Mouse (Mus musculus): ENCODE data around the gene Hyal3. TPM values are rescaled to one million over a fixed set of nuclear protein-coding genes. Genes with fewer than 3 reads are reported as not detected.
A peak's percentile ranks its signal among the peaks of the same experiment; 100 is the strongest.

Hyal3 gene
- total and polyA plus RNA-seq, 2 experiments = 0.18 to 0.54 TPM

DNA sequence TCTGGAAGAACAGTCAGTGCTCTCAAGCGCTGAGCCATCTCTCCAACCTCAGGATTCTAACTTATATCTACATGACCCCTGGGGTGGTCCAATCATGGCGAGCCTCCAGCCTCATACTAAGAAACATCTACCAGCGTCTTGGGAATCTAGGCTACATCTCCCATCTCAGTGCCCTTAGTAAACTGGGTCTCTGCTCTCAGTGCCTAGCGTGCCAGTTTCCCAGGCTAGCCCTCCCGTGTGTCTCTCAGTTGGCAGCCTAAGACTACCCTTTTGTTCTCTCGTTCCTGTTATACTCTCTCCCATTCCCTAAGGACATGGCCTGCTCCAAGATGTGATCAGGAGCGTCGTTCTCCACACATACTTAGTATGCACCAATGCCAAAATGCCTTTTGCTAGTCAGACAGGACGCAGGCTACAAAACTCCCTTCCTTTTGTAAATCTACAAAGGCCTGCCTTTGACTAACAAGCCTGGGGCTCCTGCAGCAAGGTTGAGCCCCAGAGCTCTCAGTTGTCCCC is 50.8 kb downstream of the Hyal3 start:
- no peak overlapping the region for H3K4me3 ChIP-seq (ENCODE audit: insufficient read depth, low read depth, low read length)
- H3K36me3 ChIP-seq (ENCODE audit: control insufficient read depth, insufficient read depth, low read length) = no peaks in the 10 kb centered on the region

DNA sequence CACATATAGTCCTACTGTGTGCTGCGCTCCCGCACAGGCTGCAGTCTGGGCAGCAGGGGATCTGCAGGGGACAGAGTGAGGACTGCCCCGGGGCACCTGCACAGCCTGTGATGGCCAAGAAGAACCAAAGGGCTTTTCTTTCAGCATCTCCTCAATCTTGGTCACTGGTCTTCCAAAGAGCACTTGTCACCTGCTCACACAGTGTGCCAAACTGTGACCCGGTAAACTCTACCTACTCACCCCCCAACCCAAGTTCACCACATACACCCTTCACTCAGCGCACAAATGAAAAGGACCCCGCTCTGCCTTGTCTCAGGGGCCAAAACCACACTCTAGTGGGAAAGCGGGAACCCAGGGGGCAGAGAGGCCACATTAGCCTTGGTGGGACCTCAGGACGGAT is 51.2 kb downstream of the Hyal3 start:
- TF ChIP-seq CTCF (IDR thresholded peaks at IDR 0.05; ENCODE audit: low read depth, low read length) (no peak), POLR2A (IDR thresholded peaks at IDR 0.05; ENCODE audit: extremely low read depth, insufficient read depth, low read length) (no peak)
- 86% methylated on average over 8 of the region's 8 CpGs for WGBS
- H3K27ac ChIP-seq (replicated peaks; ENCODE audit: insufficient read depth, low read depth, low read length) = no peak overlapping the region
- H3K4me3 ChIP-seq (ENCODE audit: insufficient read depth, low read depth, low read length) = no peak overlapping the region
- 0 out of 2 replicates have a peak overlapping the region, but pooled peaks have one; percentile 10 for H3K9ac ChIP-seq (ENCODE audit: low read depth, low read length)
- no peaks in the 10 kb centered on the region for H3K27me3 ChIP-seq (ENCODE audit: control insufficient read depth, insufficient read depth, low read length)
- DNase-seq (ENCODE audit: extremely low read depth, low read depth, low spot score) = no peak
- H3K4me1 ChIP-seq (ENCODE audit: control insufficient read depth, insufficient read depth, low read length) = peaks cover 16% of the 10 kb centered on the region; the same call in 1 of the 2 replicates
- H3K79me2 ChIP-seq (ENCODE audit: control insufficient read depth, insufficient read depth, low read length) = peaks cover 57% of the 10 kb centered on the region
- no peaks in the 10 kb centered on the region for H3K36me3 ChIP-seq (ENCODE audit: control insufficient read depth, insufficient read depth, low read length)

More for the DNA sequence above, 50.8 kb downstream of the Hyal3 start:
- no peak for DNase-seq (ENCODE audit: extremely low read depth, low read depth, low spot score)
- Histone ChIP-seq H3K79me2 (ENCODE audit: control insufficient read depth, insufficient read depth, low read length) (peaks cover 62% of the 10 kb centered on the region), H3K27ac (replicated peaks; ENCODE audit: insufficient read depth, low read depth, low read length) (no peak overlapping the region), H3K9ac (ENCODE audit: low read depth, low read length) (no peak overlapping the region), H3K27me3 (ENCODE audit: control insufficient read depth, insufficient read depth, low read length) (no peaks in the 10 kb centered on the region), H3K4me1 (ENCODE audit: control insufficient read depth, insufficient read depth, low read length) (peaks cover 16% of the 10 kb centered on the region; the same call in 1 of the 2 replicates)
- TF ChIP-seq CTCF (IDR thresholded peaks at IDR 0.05; ENCODE audit: low read depth, low read length) (no peak), POLR2A (IDR thresholded peaks at IDR 0.05; ENCODE audit: extremely low read depth, insufficient read depth, low read length) (no peak)
- 73% methylated on average over 9 of the region's 9 CpGs for WGBS

DNA sequence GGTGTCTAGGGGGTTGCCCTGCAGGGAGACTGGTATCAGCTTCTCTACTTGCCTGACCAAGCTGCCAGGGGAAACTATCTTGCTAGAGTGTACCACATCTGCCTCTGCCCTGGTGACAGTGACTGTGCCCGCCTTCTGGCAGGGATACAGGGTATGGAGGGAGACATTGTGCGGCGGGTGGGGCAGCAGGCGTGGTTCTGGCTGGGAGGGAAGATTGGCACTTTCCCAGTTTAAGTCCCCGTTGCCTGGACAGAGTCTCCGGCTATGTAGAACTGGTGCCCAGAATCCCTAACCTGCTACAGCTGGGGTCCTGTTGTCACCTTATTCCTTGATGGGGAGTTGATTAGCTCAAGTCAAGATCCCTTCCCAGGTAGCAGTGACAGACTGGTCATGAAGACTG is 51.9 kb downstream of the Hyal3 start:
- WGBS = 41% methylated on average over 6 of the region's 6 CpGs
- Histone ChIP-seq H3K4me3 (ENCODE audit: insufficient read depth, low read depth, low read length) (peak overlapping the region; percentile 79), H3K79me2 (ENCODE audit: control insufficient read depth, insufficient read depth, low read length) (peaks cover 54% of the 10 kb centered on the region), H3K4me1 (ENCODE audit: control insufficient read depth, insufficient read depth, low read length) (peaks cover 16% of the 10 kb centered on the region; the same call in 1 of the 2 replicates), H3K27ac (replicated peaks; ENCODE audit: insufficient read depth, low read depth, low read length) (peak overlapping the region; percentile 70), H3K9ac (ENCODE audit: low read depth, low read length) (peak overlapping the region; percentile 93), H3K27me3 (ENCODE audit: control insufficient read depth, insufficient read depth, low read length) (no peaks in the 10 kb centered on the region), H3K36me3 (ENCODE audit: control insufficient read depth, insufficient read depth, low read length) (no peaks in the 10 kb centered on the region)
- no peak for DNase-seq (ENCODE audit: extremely low read depth, low read depth, low spot score)
- no peak for TF ChIP-seq POLR2A (IDR thresholded peaks at IDR 0.05; ENCODE audit: extremely low read depth, insufficient read depth, low read length)
- TF ChIP-seq CTCF (IDR thresholded peaks at IDR 0.05; ENCODE audit: low read depth, low read length) = no peak

DNA sequence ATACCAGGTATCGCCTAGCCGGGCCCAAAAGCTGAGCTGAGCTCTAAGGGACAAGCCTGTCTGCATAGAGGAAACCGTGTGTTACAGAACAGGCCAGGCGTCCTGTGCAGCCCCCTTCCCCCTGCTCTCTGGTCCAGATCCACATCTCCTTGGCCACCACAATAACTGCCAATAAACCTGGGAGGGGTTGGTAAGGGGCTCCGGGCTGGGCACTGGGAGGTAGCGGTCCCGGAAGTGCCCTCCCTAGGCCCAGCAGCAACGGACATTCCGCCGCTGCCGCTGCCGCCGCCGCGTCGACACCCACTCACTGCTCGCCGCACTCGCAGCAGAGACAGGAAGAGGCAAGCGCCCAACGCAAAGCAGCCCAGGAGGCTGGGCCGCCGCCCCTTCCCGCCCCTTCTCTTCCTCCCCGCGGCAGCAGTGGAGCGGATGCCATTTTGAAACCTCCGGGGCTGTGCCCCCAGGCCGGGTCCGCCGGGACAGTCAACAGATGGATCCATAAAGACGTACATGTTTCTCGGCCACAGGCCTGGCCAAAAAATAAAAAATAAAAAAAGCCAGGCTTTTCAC is 52.6 kb downstream of the Hyal3 start:
- peak; percentile 38 for DNase-seq (ENCODE audit: extremely low read depth, low read depth, low spot score)
- Histone ChIP-seq H3K9ac (ENCODE audit: low read depth, low read length) (peak overlapping the region; percentile 93), H3K27ac (replicated peaks; ENCODE audit: insufficient read depth, low read depth, low read length) (peak overlapping the region; percentile 70), H3K4me1 (ENCODE audit: control insufficient read depth, insufficient read depth, low read length) (peaks cover 16% of the 10 kb centered on the region; the same call in 1 of the 2 replicates), H3K79me2 (ENCODE audit: control insufficient read depth, insufficient read depth, low read length) (peaks cover 48% of the 10 kb centered on the region), H3K36me3 (ENCODE audit: control insufficient read depth, insufficient read depth, low read length) (no peaks in the 10 kb centered on the region), H3K27me3 (ENCODE audit: control insufficient read depth, insufficient read depth, low read length) (no peaks in the 10 kb centered on the region), H3K4me3 (ENCODE audit: insufficient read depth, low read depth, low read length) (peak overlapping the region; percentile 79)
- WGBS = 5% methylated on average over 33 of the region's 33 CpGs
- TF ChIP-seq POLR2A (IDR thresholded peaks at IDR 0.05; ENCODE audit: extremely low read depth, insufficient read depth, low read length) = peak; percentile 44; the same call in 1 of the 2 replicates
- TF ChIP-seq CTCF (IDR thresholded peaks at IDR 0.05; ENCODE audit: low read depth, low read length) = no peak

DNA sequence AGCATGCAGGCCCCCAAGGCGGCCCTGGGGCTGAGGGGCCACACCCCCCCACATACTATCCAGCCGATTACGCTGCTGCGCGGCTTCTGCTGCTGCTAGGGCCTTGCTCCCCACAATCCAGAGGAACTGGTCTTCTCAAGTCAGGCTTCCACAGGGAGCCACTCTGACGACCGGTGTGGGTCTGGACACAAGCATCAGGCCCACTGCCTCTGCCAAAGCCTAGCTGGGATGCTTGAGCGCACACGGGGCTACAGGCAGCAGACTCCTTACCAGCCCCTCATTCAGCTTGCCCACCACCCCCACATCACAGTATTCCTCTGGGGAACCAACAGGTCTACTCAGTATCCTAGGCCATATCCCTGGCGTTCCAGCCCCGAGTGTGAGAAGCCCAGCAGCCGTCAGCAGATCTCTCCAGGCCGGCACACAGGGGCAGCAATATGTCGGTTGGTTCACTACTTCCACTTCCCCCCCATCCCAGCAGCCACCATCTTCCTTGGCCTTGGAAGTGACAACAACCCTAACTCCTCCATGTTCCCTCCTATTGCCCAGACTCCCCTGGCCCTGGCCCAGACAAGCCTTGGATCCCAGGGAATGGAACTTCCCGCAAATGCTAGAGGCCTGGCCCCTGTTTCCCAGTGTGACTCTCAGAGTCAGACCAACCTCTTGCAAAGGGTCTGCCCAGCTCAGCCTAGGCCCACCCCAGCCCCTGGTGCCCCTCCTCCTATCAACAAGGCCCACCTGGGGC is 53.2 kb downstream of the Hyal3 start:
- TF ChIP-seq POLR2A (IDR thresholded peaks at IDR 0.05; ENCODE audit: extremely low read depth, insufficient read depth, low read length) (no peak), CTCF (IDR thresholded peaks at IDR 0.05; ENCODE audit: low read depth, low read length) (no peak)
- peak overlapping the region; percentile 45 for H3K27ac ChIP-seq (replicated peaks; ENCODE audit: insufficient read depth, low read depth, low read length)
- H3K4me3 ChIP-seq (ENCODE audit: insufficient read depth, low read depth, low read length) = peak overlapping the region; percentile 79
- H3K36me3 ChIP-seq (ENCODE audit: control insufficient read depth, insufficient read depth, low read length) = no peaks in the 10 kb centered on the region
- H3K9ac ChIP-seq (ENCODE audit: low read depth, low read length) = peak overlapping the region; percentile 93
- peaks cover 14% of the 10 kb centered on the region; the same call in 1 of the 2 replicates for H3K4me1 ChIP-seq (ENCODE audit: control insufficient read depth, insufficient read depth, low read length)
- no peaks in the 10 kb centered on the region for H3K27me3 ChIP-seq (ENCODE audit: control insufficient read depth, insufficient read depth, low read length)
- 4% methylated on average over 15 of the region's 15 CpGs for WGBS
- H3K79me2 ChIP-seq (ENCODE audit: control insufficient read depth, insufficient read depth, low read length) = peaks cover 46% of the 10 kb centered on the region
- DNase-seq (ENCODE audit: extremely low read depth, low read depth, low spot score) = peak; percentile 27
